ENCODE assay signal across 8 mouse cellular contexts in genomic region chr4:151996173-151996950, GRCm38 (mm10). TPM values are rescaled to one million over a fixed set of nuclear protein-coding genes. Genes with fewer than 3 reads are reported as not detected.
DNase-seq lines count a peak whose midpoint lies in the region; ATAC-seq and TF ChIP-seq lines count a peak whose summit lies in the region.

Gene Phf13 (minus strand): TSS chr4:151996258.

- TF ChIP-seq POLR2A in ES-Bruce4 (IDR thresholded peaks at IDR 0.05; ENCODE audit: insufficient read depth, low read length), result no peak

- peak within 1 kb of the TSS; percentile 85 for H3K4me2 ChIP-seq in forebrain, embryonic 13.5 days
- H3K4me2 ChIP-seq in liver, postnatal 0 days (ENCODE audit: low read depth, low read length), result peak within 1 kb of the TSS; percentile 100
- H3K4me2 ChIP-seq in neural tube, embryonic 14.5 days (ENCODE audit: low read depth, low read length), result peak within 1 kb of the TSS; percentile 87

- H3K36me3 ChIP-seq in ES-Bruce4 (ENCODE audit: control insufficient read depth, insufficient read depth, low read length, poor library complexity, severe bottlenecking), result peaks cover 14% of the 10 kb centered on the region
- peaks cover 14% of the 10 kb centered on the region for H3K36me3 ChIP-seq in forebrain, embryonic 13.5 days (ENCODE audit: poor library complexity, severe bottlenecking)
- H3K36me3 ChIP-seq in liver, postnatal 0 days (replicated peaks; ENCODE audit: insufficient read depth, low read length), result peaks cover 8% of the 10 kb centered on the region
- H3K36me3 ChIP-seq in neural tube, embryonic 14.5 days (ENCODE audit: control insufficient read depth, insufficient read depth, low read length), result peaks cover 10% of the 10 kb centered on the region

- WGBS in forebrain, embryonic 13.5 days, result under 1% methylated on average over 85 of the region's 94 CpGs
- under 1% methylated on average over 94 of the region's 94 CpGs for WGBS in large intestine, adult 2 months
- 2% methylated on average over 58 of the region's 94 CpGs for WGBS in liver, postnatal 0 days (ENCODE audit: insufficient replicate concordance)
- WGBS in neural tube, embryonic 14.5 days, result under 1% methylated on average over 92 of the region's 94 CpGs

- H3K9me3 ChIP-seq in ES-Bruce4 (replicated peaks; ENCODE audit: control insufficient read depth, insufficient read depth, low read length, poor library complexity, severe bottlenecking), result no peaks in the 10 kb centered on the region
- no peaks in the 10 kb centered on the region for H3K9me3 ChIP-seq in forebrain, embryonic 13.5 days (replicated peaks)
- H3K9me3 ChIP-seq in liver, postnatal 0 days (ENCODE audit: low read length), result no peaks in the 10 kb centered on the region
- no peaks in the 10 kb centered on the region for H3K9me3 ChIP-seq in neural tube, embryonic 14.5 days (ENCODE audit: control insufficient read depth, low read length)

- ATAC-seq in cerebellum, adult (ENCODE audit: insufficient number of reproducible peaks, low FRiP score, low TSS enrichment), result peak; percentile 94
- ATAC-seq in forebrain, embryonic 13.5 days, result peak; percentile 98
- peak; percentile 96 for ATAC-seq in liver, postnatal 0 days
- ATAC-seq in neural tube, embryonic 14.5 days (ENCODE audit: low read depth), result peak; percentile 96

- peak within 1 kb of the TSS; percentile 96 for H3K4me3 ChIP-seq in ES-Bruce4 (ENCODE audit: low read depth, low read length)
- peak within 1 kb of the TSS; percentile 98 for H3K4me3 ChIP-seq in forebrain, embryonic 13.5 days
- H3K4me3 ChIP-seq in liver, postnatal 0 days (ENCODE audit: low read depth, low read length), result peak within 1 kb of the TSS; percentile 97
- H3K4me3 ChIP-seq in neural tube, embryonic 14.5 days (ENCODE audit: low read depth, low read length), result peak within 1 kb of the TSS; percentile 97

- no peak for TF ChIP-seq EP300 in ES-Bruce4 (IDR thresholded peaks at IDR 0.05; ENCODE audit: insufficient read depth, low read depth, low read length)
- TF ChIP-seq EP300 in liver, postnatal 0 days (IDR thresholded peaks at IDR 0.05; ENCODE audit: low read depth), result no peak

- H3K9ac ChIP-seq in ES-Bruce4 (ENCODE audit: low read depth, poor library complexity, severe bottlenecking), result peak within 1 kb of the TSS; percentile 96
- peak within 1 kb of the TSS; percentile 93 for H3K9ac ChIP-seq in forebrain, embryonic 13.5 days
- H3K9ac ChIP-seq in liver, postnatal 0 days (replicated peaks), result peak within 1 kb of the TSS; percentile 95
- peak within 1 kb of the TSS; percentile 80 for H3K9ac ChIP-seq in neural tube, embryonic 14.5 days (replicated peaks; ENCODE audit: low read depth, low read length)

- H3K27me3 ChIP-seq in ES-Bruce4 (ENCODE audit: control insufficient read depth, insufficient read depth, low read length, poor library complexity, severe bottlenecking), result no peaks in the 10 kb centered on the region; the same call in 1 of the 2 replicates
- no peaks in the 10 kb centered on the region for H3K27me3 ChIP-seq in forebrain, embryonic 13.5 days
- peaks cover 5% of the 10 kb centered on the region for H3K27me3 ChIP-seq in liver, postnatal 0 days (ENCODE audit: insufficient read depth, low read length)
- no peaks in the 10 kb centered on the region for H3K27me3 ChIP-seq in neural tube, embryonic 14.5 days (ENCODE audit: control insufficient read depth, insufficient read depth, low read length)

- no peak for TF ChIP-seq CTCF in ES-Bruce4 (IDR thresholded peaks at IDR 0.05; ENCODE audit: low read depth, low read length)
- no peak for TF ChIP-seq CTCF in liver, postnatal 0 days (IDR thresholded peaks at IDR 0.05; ENCODE audit: low read depth)

- H3K4me1 ChIP-seq in ES-Bruce4 (ENCODE audit: control insufficient read depth, insufficient read depth, low read length), result no peaks in the 10 kb centered on the region
- peaks cover 26% of the 10 kb centered on the region for H3K4me1 ChIP-seq in forebrain, embryonic 13.5 days
- H3K4me1 ChIP-seq in liver, postnatal 0 days (ENCODE audit: insufficient read depth), result peaks cover 17% of the 10 kb centered on the region
- peaks cover 9% of the 10 kb centered on the region for H3K4me1 ChIP-seq in neural tube, embryonic 14.5 days (ENCODE audit: control insufficient read depth, insufficient read depth, low read length)

- peak; percentile 99 to 100 for DNase-seq in heart, postnatal 10 days
- peak; percentile 91 for DNase-seq in large intestine, adult 2 months (ENCODE audit: low read depth, low spot score)
- peak; percentile 99 for DNase-seq in liver, postnatal 0 days
- peak; percentile 99 for DNase-seq in testis, postnatal 10 days (ENCODE audit: low spot score)

- intact Hi-C loops in heart, postnatal 10 days (cut with DNase I), result no loop called here

- no peak within 1 kb of the TSS for H3K27ac ChIP-seq in ES-Bruce4 (ENCODE audit: insufficient read depth, low read length)
- H3K27ac ChIP-seq in forebrain, embryonic 13.5 days, result peak within 1 kb of the TSS; percentile 68
- H3K27ac ChIP-seq in liver, postnatal 0 days (ENCODE audit: low read depth), result peak within 1 kb of the TSS; percentile 98
- peak within 1 kb of the TSS; percentile 85 for H3K27ac ChIP-seq in neural tube, embryonic 14.5 days (ENCODE audit: low read depth, low read length)

RNA-seq across cellular contexts. Expression of gene Phf13, which starts in this region (rescaled TPM):
- 49.7 and 52.1 TPM in 2 replicates for polyA plus RNA-seq in ES-Bruce4 (2011; ENCODE audit: insufficient read depth, insufficient read length, low read depth, missing spikeins)
- polyA plus RNA-seq in forebrain, embryonic 13.5 days (2015; fragmentation: Nextera tagmentation; extraction: Ambion mirVana), result 17.6 and 19.4 TPM in 2 replicates
- 10 to 100 TPM in 1 of 2 experiments, 1 to 10 TPM in 1; 8.5 to 11.3 TPM for total RNA-seq in heart, postnatal 10 days (2021)
- 4.4 and 4.8 TPM in 2 replicates for polyA plus RNA-seq in large intestine, adult 2 months (2012; rRNA removed)
- 3.6 and 4.1 TPM in 2 replicates for polyA plus RNA-seq in liver, postnatal 0 days (2015; fragmentation: Nextera tagmentation; extraction: Ambion mirVana)
- 15.1 and 22.1 TPM in 2 replicates for polyA plus RNA-seq in neural tube, embryonic 14.5 days (2014; fragmentation: Nextera tagmentation; extraction: Ambion mirVana)
